Mouse (Mus musculus): ENCODE measurements at regions not wholly inside any gene's neighbourhood (a gene's known extent, or its start where the extent isn't known, plus 50 kb on each side); places are given as distances from the start of the nearest gene placed in this dataset.

DNA sequence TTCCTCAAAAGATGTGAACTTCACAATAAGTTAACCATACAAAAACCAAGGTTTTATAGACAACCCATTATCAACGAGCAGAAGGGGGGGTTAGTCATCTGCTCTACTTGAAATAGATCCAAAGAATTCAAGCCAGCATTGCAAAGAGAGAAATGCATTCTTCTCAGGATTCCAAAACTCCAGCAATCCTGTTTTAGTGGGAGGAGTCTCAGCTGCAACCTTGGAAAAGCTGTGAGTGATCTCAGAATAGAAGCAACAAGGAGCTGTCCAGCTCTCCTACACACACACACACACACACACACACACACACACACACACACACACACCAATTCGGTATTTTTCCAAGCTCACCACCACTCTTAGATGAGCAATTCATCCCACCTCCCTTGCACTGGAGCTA lies 149.0 kb upstream of the BC052040 start:
- no peak for DNase-seq (ENCODE audit: low read depth, low spot score)

DNA sequence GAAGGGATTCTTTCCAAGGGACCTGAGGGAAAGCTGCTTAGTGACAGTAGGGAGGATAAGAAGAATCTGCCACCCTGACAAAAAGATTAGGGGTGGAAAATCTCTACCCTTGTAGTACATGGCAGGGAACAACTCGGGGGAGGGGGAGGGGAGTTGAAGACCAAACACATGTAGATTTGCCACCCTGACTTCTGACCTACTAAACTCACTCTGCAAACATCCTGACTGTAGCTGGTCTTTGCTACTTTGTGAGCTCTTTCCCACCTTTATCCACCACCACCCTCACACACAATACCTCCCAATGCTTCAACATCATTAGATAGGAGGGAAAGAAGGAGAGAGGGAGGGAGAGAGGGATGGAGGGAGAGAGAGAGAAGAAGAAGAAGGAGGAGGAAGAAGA lies 140.4 kb upstream of the BC052040 start:
- DNase-seq (ENCODE audit: low read depth, low spot score): no peak

DNA sequence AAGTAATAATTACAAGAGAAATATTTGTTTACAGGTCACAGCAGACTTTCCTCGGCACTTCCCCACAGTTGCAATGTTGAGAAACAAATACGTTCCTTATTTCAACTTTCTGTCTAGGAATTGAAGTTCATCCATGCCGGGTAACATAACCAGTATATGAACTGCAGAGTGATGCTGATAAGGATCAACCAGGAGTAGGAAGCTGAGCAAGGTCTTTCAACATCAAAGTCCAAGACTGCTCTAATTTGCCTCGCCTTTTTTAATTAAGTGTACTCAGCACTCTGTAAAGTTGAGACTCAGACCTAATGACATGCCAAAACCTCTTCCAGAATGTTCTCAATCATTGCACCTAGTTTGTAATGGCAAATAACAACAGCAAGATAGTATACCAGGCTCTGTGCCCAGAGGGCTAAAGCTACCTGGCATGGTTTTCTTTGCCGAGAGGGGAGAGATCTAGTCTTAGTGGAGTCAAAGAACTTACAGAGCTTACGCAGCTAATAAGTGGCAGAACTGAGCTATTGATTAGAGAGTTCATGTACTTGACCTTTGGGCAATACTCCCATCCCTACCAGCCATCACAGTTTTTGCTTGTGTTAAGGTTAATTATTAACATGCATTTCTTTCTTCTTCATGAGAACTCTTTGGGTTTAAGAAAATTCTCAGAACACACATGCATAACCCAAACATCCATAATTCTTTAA lies 131.6 kb upstream of the BC052040 start:
- no peak for DNase-seq (ENCODE audit: low read depth, low spot score)

DNA sequence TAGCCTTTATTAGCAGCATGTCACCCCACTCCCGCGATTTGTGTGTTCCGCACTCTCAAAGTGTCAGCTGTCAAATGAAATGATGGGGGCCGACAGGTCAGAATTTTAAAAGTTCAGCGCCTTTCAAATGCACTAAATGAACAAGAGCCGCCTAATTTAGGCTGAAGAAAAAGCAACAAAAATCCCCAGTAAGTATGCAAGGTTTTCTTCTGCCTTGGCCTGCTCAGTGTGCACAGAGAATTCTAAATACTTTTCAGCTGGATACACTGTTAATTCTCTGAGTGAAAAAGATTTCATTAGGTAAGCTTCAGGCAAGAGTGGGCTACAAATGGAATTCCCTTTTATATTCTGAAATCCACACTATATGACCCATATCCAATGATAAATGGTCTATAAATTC lies 125.9 kb upstream of the BC052040 start:
- no peak for DNase-seq (ENCODE audit: low read depth, low spot score)

DNA sequence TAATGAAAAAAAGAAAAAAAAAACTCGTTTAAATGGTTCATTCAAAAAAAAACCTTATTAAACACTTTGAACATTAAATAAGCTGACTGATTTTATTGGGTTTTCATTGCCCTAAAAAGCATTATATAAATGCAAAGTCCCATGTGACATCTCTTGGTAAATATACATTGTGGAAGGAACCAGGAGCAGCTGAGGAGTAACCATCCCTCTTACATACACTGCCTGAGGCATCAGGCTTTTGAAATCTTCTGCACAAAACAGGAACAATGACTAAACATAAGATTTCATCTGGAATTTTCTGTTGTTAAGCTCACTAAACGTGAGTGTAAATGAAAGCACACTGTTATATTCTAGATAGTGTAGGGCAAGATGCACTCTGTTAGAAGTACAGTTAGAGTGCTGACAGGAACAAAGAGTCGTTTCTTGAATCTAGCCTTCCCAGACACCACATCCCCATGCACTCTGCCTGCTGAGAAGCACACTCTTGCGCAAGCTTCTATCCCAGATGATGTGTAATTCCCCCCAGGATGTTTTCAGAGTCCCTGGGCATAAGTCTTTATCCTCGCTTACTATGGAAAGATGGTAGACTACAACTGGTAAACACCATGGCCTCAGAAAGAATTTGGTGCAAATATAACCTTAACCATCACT lies 125.0 kb upstream of the BC052040 start:
- no peak for DNase-seq (ENCODE audit: low read depth, low spot score)

DNA sequence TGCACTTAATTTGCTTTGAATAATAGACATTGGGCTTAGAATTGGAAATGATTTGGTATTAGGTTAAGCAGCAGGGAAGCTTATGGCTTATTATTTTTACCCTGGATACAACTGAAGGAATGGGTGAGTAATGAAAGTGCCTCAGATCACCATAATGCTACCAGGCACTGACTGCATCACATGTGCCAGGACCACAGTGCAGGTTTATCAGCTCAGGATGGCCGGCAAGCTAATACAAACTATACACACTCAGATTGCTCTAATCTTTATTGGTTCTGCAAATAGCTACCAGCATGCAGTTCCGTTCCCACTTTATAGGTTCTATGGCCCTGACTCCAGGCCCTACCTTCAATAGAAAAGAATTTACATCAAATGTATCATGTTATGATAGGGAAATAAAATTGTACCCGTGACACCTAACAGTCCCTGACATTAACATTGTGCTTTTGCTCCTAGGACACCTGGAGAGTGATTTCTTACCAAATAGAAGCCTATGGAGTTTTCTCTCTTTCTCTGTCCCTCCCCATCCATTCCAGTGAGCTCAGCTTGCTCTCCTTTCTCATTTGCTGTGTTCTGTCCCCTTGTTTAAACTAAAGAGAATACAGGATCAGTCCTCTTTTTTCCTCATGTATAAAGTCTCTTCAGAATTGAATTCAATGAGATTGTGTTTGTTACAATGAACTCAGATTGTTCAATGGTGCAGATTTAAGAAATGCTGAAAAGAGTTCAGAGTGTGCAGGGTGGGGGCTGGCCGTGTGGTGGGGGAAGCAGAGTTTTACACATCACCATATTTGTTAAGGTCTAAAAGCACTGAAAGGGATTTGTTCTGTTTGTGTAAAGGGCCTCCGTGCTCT lies 121.3 kb upstream of the BC052040 start:
- DNase-seq (ENCODE audit: low read depth, low spot score): no peak

DNA sequence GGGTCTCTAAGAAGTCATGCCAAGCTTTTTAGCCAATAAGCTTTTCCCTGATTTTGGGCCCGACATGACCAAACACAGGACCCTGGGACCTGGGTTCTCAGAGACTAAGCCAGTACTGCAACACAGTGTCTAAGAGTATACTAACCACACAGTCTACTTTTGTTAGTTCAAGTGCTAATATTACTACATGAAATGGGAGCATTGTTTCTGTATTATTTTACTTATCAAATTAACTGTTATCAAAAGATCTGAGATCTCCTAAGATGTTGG lies 120.7 kb upstream of the BC052040 start:
- DNase-seq (ENCODE audit: low read depth, low spot score): no peak

DNA sequence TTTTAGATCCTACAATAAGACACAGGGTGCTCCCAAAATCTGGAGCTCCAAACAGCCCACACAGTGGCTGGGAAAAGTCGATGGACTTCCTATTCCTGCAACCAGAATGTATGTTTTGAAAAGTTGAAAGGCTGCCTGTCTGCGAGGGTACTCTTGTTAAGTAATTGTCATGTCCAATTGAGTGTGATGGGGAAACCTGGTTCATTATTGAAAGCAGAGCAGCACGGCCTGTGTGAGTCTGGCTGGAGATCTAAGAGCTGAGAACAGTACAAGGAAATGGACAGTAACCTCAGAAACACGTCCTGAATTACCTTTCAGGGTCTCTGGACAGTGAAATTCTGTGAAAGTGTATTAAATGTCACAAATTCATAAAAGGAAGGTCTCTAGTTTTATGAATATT lies 115.3 kb upstream of the BC052040 start:
- DNase-seq (ENCODE audit: low read depth, low spot score): no peak

DNA sequence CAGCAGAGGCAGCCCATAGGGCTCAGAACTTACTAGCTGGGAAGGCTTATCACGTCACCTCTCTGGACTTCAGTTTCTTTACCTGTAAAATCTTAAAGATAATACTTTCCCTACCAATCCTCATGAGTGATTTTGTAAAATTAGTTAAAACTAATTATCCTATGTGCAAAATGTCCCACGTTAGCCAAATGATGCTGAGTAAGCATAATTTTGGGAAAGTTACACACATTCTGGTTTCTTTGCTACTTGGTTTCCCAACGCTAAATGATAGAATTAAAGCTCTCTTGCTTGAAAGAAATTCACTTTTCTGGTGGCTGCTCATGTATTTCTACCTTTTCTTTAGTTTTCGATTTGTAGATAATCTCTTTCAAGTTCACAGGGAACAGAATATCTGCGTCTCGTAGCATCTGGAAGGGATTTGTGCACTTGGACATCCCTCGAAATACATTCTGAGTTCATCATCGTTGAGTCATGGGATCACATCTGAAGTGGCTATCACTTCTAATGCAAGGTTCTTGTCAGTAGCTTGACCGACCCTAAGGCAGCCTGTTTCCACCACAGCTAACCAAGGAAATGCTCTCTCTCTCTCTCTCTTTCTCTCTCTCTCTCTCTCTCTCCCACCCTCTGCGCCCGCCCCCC lies 114.3 kb upstream of the BC052040 start:
- no peak for DNase-seq (ENCODE audit: low read depth, low spot score)

DNA sequence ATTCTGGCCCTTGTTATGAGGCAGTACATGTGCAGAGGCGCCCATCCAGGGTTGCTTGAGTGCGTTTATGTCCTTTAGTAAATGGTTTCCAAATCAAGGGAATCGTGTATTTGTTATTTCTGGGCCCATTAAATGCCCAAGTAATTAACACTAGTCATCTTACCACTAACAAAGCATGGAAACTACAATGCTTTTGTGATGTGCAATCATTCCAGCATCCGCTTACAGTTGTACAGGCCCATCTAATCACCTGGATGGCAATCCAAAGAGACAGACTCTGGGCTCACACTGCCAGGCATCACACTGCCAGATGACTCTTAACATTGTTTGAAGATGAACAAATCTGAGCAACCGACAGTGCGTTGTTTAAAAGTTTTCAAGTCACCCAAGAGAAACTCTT lies 113.6 kb upstream of the BC052040 start:
- DNase-seq (ENCODE audit: low read depth, low spot score): no peak

DNA sequence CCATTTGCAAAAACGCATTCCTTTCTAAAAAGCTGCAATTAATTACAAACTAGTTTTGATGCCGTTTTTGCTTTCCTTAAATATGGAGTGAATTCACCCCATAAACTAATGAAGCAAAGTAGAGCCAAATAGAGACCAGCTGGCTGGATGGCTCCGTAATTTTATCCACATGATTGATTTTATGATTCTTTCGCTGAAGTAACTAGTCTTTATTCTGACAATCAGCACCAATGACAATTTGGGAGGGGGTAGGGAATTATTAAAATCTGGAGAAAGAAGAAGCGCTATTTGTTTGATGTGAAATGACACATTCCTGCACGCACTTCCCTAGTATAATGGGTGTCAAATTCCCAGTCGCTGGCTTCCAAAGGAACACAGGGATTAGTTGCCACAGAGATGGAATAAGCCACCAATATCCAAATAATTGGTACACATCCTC lies 113.0 kb upstream of the BC052040 start:
- no peak for DNase-seq (ENCODE audit: low read depth, low spot score)

DNA sequence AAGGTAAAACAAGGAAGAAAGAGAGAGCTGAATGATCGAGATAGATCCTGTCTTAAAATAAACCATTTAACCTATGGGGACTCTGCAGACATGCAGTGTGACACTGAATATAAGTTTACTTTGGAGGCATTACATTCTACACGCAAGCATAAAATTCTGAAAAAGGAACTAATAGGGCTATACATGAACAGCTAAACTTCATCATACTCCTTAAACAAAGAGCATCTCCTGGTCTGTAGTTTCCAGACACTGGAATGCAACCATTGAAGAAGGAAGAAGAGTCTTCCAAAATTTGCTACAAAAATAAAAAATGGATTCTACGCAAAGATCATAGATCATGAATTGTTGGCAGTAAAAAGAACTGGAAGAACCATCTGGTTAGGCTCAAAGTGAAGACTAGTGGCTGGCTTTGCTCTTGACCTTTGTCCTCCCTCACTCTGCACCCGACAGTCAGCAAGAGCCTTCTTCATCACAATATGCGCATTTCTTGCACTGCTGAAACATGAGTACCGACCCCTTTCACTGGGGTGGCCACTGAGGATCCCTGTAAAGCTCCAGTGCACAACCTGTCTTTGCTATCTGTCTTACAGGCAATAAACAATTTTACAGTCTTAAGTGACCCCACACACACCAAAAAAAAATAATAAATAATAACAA lies 112.2 kb upstream of the BC052040 start:
- no peak for DNase-seq (ENCODE audit: low read depth, low spot score)

DNA sequence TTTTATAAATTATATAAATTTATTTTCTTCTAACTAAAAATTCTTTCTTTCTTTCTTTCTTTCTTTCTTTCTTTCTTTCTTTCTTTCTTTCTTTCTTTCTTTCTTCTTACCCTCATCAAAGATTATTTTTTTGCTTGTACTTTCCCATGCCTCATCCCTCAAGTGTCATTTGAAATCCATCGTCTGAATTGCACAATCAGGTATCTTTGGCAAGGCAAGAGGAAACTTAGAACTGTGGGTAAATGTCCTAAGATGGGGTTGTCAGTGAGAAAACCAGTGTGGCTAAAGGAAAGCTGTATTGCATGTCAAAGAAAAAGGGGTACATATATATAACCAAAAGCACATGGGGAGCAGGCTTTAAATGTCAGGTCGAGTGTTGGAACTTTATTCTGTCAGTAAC lies 109.1 kb upstream of the BC052040 start:
- no peak for DNase-seq (ENCODE audit: low read depth, low spot score)

DNA sequence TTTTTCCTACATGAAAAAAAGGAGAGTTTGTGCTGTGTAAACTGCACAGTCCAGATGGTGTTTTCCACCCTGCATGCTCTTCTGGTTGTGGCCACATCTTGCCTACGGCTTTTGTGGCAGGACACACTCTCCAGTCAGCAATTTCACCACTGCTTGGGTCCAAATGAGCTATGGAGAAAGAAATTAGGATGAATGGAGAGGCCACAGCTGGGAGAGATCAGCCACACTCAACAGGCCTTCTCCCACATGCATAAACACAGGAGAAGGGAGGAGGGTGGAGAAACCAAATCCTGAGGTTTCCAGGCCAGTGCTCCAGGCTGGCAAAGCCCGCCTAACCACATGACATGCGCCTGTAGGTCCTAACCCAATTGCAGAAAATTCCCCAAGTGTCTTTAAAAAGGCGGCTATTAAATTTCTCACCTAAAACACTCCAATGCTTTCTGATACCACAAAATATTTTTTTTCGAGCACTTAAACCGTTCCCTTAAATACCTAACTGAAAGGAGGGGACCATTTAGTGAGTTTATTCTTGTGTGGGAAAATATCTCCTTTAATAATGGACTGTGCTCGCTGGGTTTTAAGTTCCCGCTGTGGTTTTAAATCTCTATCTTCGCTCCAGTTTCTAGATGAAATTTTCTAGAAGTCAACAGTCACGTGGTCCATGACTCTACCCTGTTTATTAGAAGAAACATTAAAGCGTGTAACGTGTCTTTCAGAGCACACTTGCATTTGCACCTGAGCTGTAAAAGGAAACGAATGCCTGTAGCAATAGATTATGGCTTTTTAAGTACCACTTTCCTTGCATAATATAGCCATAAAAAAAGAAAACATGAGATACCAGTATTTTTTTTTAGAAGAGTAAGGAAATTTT lies 97.9 kb upstream of the BC052040 start:
- no peak for DNase-seq (ENCODE audit: low read depth, low spot score)

DNA sequence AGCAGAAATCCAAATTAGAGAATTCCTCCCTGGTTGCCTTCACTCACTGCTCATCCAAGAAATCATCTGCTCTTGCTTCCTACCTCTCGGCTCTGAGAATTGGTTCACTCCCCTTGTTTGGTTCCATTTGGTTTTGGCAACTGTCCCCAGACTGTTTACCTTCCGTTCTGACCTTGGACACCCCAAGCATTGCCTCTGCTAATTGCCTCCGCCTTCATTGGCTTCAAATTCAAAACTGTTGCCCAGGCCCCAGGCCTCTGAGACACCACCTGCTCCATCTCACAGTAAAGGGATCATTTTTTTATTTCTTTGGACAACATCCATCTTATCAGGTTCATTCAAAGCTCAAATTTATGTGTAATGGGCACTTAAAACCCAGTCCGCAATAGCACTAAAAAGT lies 93.1 kb upstream of the BC052040 start:
- no peak for DNase-seq (ENCODE audit: low read depth, low spot score)

DNA sequence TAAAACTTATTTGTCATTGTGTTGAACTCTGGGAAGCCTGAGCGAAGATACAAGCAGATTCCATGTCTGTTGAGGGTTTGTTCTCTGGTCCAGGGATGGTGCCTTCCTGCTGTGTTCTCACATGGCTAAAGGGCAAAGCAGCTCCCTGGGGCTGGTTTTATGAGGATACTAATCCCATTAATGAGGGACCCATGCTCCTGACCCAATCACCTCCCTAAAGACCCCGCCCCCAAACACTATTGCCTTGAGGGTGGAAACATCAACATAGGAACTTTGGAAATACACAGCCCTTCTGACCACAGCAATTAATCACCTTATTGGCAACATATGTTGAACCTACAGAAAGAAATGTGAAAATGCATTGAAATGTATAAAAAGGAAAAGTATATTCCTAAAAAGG lies 88.5 kb upstream of the BC052040 start:
- no peak for DNase-seq (ENCODE audit: low read depth, low spot score)

DNA sequence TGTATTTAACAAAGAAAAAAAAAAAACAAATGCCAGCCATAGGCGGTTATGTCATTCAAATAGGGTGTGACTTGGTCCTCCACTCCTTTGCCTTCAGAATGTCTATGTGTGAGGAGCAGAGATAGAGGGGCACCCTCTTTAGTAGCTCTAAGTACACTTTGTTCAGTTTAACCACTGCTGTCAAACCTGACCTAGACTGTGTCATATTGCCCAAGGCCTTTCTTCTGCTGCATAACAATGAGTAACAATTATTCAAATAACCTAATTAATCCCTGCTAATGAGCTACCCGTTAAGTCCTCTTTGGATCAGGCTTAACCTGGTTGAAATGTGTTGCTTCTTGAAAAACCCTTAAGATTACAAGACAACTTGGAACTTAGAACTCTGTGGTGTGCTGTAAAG lies 81.6 kb upstream of the BC052040 start:
- no peak for DNase-seq (ENCODE audit: low read depth, low spot score)

DNA sequence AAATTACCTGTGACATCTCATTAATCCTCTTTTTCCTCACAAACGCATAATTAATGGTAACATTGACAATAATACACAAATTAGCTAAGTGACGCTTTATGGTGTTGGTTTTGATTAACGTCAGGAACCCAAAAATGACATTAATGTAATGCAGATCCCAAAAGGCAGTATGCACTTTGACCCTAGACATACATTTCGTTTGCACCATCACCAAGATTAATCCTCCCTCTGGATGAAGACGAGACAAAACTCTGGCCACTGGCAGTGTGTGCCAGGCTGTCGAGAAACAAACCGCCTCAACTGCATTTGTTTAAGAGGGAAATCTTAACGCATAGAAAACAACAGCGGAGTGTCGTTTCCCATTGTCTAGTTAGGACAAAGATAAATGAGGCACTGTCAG lies 72.0 kb upstream of the BC052040 start:
- DNase-seq (ENCODE audit: low read depth, low spot score): no peak

DNA sequence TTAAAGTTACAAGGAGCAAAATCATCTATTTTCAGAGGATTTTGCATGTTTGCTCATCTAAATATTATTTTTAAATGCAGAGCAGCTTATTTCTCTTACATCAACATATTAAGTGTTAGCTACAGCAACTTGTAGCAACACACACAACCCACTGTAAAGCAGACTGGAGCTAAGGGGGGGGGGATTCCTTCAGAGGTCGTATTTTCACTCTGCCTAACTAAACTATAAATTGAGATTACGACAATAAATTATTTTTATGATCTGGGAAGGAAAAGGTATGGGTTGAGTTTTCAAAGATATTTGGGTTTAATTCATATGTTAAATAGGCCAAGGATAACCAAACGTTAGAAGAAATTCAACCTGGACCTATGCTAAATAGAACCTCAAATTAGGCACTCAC lies 70.4 kb upstream of the BC052040 start:
- DNase-seq (ENCODE audit: low read depth, low spot score): no peak

DNA sequence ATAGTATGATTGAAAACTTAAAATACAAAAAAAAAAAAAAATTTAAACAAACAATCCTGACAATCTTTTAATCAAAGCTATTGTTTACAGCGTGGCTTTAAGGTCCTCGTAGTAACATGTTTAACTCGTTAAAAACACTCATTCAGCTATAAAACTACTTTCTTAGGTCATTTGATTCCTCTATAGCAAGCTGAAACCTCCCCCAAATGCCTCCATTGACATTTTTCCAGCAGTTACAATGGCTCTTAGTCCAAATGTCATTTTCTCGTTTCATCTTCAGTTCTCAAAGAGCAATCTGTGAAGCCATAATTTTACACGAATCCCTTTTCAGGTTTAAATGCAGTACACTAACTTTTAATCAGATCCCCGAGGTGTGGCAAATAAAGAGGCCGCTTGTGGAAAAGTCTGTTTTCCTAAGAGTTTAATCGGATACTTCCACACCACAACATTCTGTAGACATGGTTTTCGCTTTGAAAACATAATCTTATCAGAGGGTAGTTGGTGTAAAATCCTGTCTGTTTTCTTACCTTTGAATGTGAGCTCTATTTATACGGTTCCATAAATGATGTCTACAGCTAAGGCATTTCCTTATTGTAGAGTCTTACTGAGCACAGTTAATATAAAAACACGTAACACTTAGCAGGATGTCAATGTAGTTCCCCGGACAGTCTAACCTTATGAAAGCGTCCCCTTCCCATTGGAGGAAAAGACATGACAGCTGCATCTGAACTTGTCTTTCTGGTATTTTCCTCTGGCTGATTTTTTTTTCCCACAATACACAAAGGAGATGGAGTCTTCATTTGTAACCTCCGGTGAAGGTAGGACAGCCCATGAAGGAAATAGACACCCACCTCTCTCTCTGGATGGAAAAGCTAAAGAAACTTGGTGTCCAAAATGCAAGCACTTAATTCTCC lies 69.6 kb upstream of the BC052040 start:
- no peak for DNase-seq (ENCODE audit: low read depth, low spot score)

Measured in CD4-positive, CD25-positive, alpha-beta regulatory T cell, adult 2 months (primary cell).